Mouse (Mus musculus): Measurements from ENCODE around the gene Bag3.

- TF ChIP-seq CTCF (conservative IDR thresholded peaks at IDR 0.05; ENCODE audit: insufficient read depth, insufficient read length, low read depth, low read length) = no peak
- no peak for TF ChIP-seq POLR2A (IDR thresholded peaks at IDR 0.05; ENCODE audit: low read depth, low read length)
These were observed 27.1 kb downstream of the Bag3 start for GRCm38 (mm10) chr7:128550328-128551086.
